Mouse (Mus musculus) CH12.LX (cell line): Measurements from ENCODE around the gene Vsig10. TPM values are rescaled to one million over a fixed set of nuclear protein-coding genes. Genes with fewer than 3 reads are reported as not detected.

ENCODE experiments used
- DNase-seq: peaks from one replicate; pipeline ENCODE4 v3.0.0-alpha.2; 2013; ENCODE audit errors: extremely low read depth
- H3K27ac ChIP-seq: 2 replicates; pipeline ENCODE4 v1.5.1; 2012; ENCODE audit warnings: low read depth, mild to moderate bottlenecking, control low read depth, moderate library complexity; ENCODE audit not compliant: insufficient read depth
- H3K27me3 ChIP-seq: replicated peaks from 2 replicates; pipeline ENCODE3; 2012; ENCODE audit warnings: inconsistent platforms
- H3K36me3 ChIP-seq, 2 experiments: replicated peaks in 1 of 2; 2 replicates each; pipeline versions ENCODE3 to v1.6.1; 2012; ENCODE audit warnings: inconsistent platforms in 1 of 2, low read length in 1 of 2, mild to moderate bottlenecking in 1 of 2, mixed read lengths in 1 of 2, moderate library complexity in 1 of 2; ENCODE audit not compliant: control insufficient read depth in 1 of 2, insufficient read depth in 1 of 2
- H3K4me1 ChIP-seq, 2 experiments: 2 replicates each; pipeline ENCODE4 v1.6.1; 2012; ENCODE audit warnings: inconsistent platforms in 1 of 2, moderate library complexity in 1 of 2; ENCODE audit not compliant: insufficient read depth in 2 of 2, control insufficient read depth in 1 of 2
- H3K4me2 ChIP-seq: 2 replicates; pipeline ENCODE4 v1.6.1; 2012; ENCODE audit warnings: low read depth, mild to moderate bottlenecking, control low read depth; ENCODE audit not compliant: poor library complexity, insufficient read depth, severe bottlenecking
- H3K4me3 ChIP-seq, 3 experiments: fragments of 150-350 bp in 1 of 3; sonication (generic) in 1 of 3; replicated peaks in 1 of 3; 2 replicates each; pipeline versions ENCODE3 to v1.5.1; 2011 to 2012; ENCODE audit warnings: low read depth in 2 of 3, low read length in 2 of 3, mild to moderate bottlenecking in 2 of 3, moderate library complexity in 2 of 3, control low read depth in 1 of 3, improper control_type of control experiment in 1 of 3, inconsistent platforms in 1 of 3, mixed read lengths in 1 of 3; ENCODE audit not compliant: poor library complexity in 1 of 3
- H3K79me2 ChIP-seq: replicated peaks from 2 replicates; pipeline ENCODE4 v1.6.1; 2012; ENCODE audit warnings: mild to moderate bottlenecking, moderate library complexity; ENCODE audit not compliant: control insufficient read depth, poor library complexity, insufficient read depth, severe bottlenecking; ENCODE audit errors: extremely low read depth
- H3K9ac ChIP-seq: 2 replicates; pipeline ENCODE4 v1.6.1; 2012; ENCODE audit warnings: low read depth, mild to moderate bottlenecking, control low read depth, moderate library complexity; ENCODE audit not compliant: insufficient read depth
- H3K9me3 ChIP-seq: replicated peaks from 2 replicates; pipeline ENCODE3; 2012; ENCODE audit warnings: low read length, inconsistent platforms, mixed read lengths
- CHD1 ChIP-seq: IDR thresholded peaks from 2 replicates; pipeline ENCODE4 v1.6.1; 2012; ENCODE audit warnings: low read depth, low read length, improper control_type of control experiment, inconsistent platforms
- E2F4 ChIP-seq: IDR thresholded peaks from 2 replicates; pipeline ENCODE4 v1.6.1; 2011; ENCODE audit warnings: low read depth, low read length, improper control_type of control experiment; ENCODE audit not compliant: insufficient replicate concordance
- ELF1 ChIP-seq: IDR thresholded peaks from 2 replicates; pipeline ENCODE4 v1.6.1; 2014; ENCODE audit warnings: low read depth, mild to moderate bottlenecking, inconsistent platforms, low read length, improper control_type of control experiment
- EP300 ChIP-seq: IDR thresholded peaks from 2 replicates; pipeline ENCODE4 v1.6.1; 2011; ENCODE audit warnings: low read length, improper control_type of control experiment
- ETS1 ChIP-seq: conservative IDR thresholded peaks from 2 replicates; pipeline ENCODE4 v1.6.1; 2012; ENCODE audit warnings: low read depth, mild to moderate bottlenecking, inconsistent platforms, low read length, improper control_type of control experiment, moderate library complexity
- GABPA ChIP-seq: IDR thresholded peaks from 2 replicates; pipeline ENCODE4 v1.6.1; 2012; ENCODE audit warnings: low read depth, low read length, improper control_type of control experiment, inconsistent platforms; ENCODE audit not compliant: insufficient replicate concordance
- NELFE ChIP-seq: IDR thresholded peaks from 2 replicates; pipeline ENCODE4 v1.6.1; 2011; ENCODE audit warnings: low read depth, low read length, improper control_type of control experiment
- POLR2A ChIP-seq: IDR thresholded peaks from 2 replicates; pipeline ENCODE4 v1.6.1; 2011; ENCODE audit warnings: low read depth, mild to moderate bottlenecking, improper control_type of control experiment, low read length
- RAD21 ChIP-seq: IDR thresholded peaks from 2 replicates; pipeline ENCODE4 v1.6.1; 2011; ENCODE audit warnings: low read depth, mild to moderate bottlenecking, low read length, improper control_type of control experiment, moderate library complexity
- SIN3A ChIP-seq: IDR thresholded peaks from 2 replicates; pipeline ENCODE4 v1.6.1; 2012; ENCODE audit warnings: low read length, improper control_type of control experiment, inconsistent platforms
- SMC3 ChIP-seq: IDR thresholded peaks from 2 replicates; pipeline ENCODE4 v1.6.1; 2011; ENCODE audit warnings: low read depth, low read length, improper control_type of control experiment
- USF1 ChIP-seq: IDR thresholded peaks from 2 replicates; pipeline ENCODE4 v1.6.1; 2014; ENCODE audit warnings: low read depth, mild to moderate bottlenecking, inconsistent platforms, low read length, improper control_type of control experiment
- ZMIZ1 ChIP-seq: IDR thresholded peaks from 2 replicates; pipeline ENCODE4 v1.6.1; 2012; ENCODE audit warnings: low read depth, mild to moderate bottlenecking, inconsistent platforms, low read length, improper control_type of control experiment
- dilution Hi-C: fragments of 300-500 bp; cut with MboI; formaldehyde crosslinking; loops from 2 replicates; pipeline ENCODE4 v1.14.3; 2020; ENCODE audit warnings: low sequenced_read_pairs; ENCODE audit not compliant: extremely low pct_unique_long_range_greater_than_20kb, extremely low pct_ligation_motif_present
- in situ Hi-C: fragments of 300-500 bp; cut with MboI; formaldehyde crosslinking; loops from 3 replicates; pipeline ENCODE4 v1.14.3; 2019; ENCODE audit warnings: low sequenced_read_pairs, low pct_ligation_motif_present, low pct_unique_long_range_greater_than_20kb, mixed read lengths
- polyA plus RNA-seq: library from polyadenylated mRNA; unstranded; fragments of >175 nt; gene quantifications from 2 replicates; pipeline ENCODE4 v1.2.1, GENCODE M21; 2012; ENCODE audit warnings: low read depth; ENCODE audit not compliant: insufficient read length
- total RNA-seq, 2 experiments: library from RNA; depleted of rRNA; stranded (reverse); fragments of 300-350 nt in 1 of 2; fragments of >200 nt in 1 of 2; gene quantifications; 2 replicates each; pipeline ENCODE4 v1.2.3; 2012 to 2014

Vsig10 gene
- total and polyA plus RNA-seq, 3 experiments = 2.1 to 4.7 (median 3.9) TPM

DNA sequence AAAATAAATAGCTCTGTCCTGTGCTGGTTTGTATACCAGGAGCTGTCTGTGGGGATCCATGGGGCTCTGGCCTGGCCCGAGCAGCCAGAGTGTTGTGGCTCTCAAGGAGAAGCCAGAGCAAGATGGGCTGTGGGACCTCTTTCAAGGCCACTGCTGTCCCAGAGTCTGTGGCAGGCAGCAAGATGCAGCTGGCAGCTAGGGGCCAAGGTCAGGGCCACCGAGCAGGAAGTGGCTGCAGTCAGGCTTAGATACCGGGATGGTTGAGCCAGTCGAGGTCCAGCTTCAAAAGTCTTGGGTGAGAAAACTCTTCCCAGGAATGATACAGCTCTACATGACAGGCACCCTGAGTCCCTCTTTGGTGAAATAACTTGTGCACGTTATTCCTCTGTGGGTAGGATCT lies 28.1 kb downstream of the Vsig10 start:
- dilution Hi-C loops = no loop called here

DNA sequence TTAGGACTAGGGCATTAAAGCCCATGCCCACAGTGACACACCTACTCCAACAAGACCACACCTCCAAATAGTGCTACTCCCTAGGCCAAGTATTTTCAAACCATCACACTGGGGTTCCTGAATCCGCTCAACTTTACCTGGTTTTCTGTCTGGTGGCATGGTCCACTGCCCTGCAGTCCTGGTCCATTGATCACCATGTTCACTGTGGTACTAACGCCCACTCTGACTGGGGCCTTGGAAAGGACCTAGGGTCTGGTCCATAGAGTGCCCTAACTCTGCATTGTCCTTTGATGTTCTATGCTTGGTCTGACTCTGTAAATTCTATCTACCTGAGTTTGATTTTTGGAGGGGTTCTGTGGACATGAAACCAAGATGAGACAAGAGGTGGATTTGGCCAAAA lies 29.0 kb downstream of the Vsig10 start:
- H3K27me3 ChIP-seq = no peaks in the 10 kb centered on the region
- H3K36me3 ChIP-seq = peaks cover 5 to 7% of the 10 kb centered on the region in 2 experiments
- no peak overlapping the region for H3K9ac ChIP-seq
- H3K4me3 ChIP-seq = no peak overlapping the region
- H3K4me1 ChIP-seq = peaks cover 0 to 18% of the 10 kb centered on the region in 2 experiments; a peak in 3 of 4 replicates
- no peaks in the 10 kb centered on the region for H3K79me2 ChIP-seq
- dilution Hi-C loops = no loop called here
- no peak overlapping the region for H3K4me2 ChIP-seq
- no peak for DNase-seq
- in situ Hi-C loops = no loop called here
- TF ChIP-seq ZMIZ1 = no peak
- H3K27ac ChIP-seq = no peak overlapping the region
- no peaks in the 10 kb centered on the region for H3K9me3 ChIP-seq

More for the DNA sequence above, 28.1 kb downstream of the Vsig10 start:
- no peaks in the 10 kb centered on the region for H3K27me3 ChIP-seq
- H3K79me2 ChIP-seq = no peaks in the 10 kb centered on the region
- no peak overlapping the region for H3K9ac ChIP-seq
- H3K27ac ChIP-seq = no peak overlapping the region
- H3K36me3 ChIP-seq = peaks cover 2 to 5% of the 10 kb centered on the region in 2 experiments
- no peak overlapping the region for H3K4me2 ChIP-seq
- H3K9me3 ChIP-seq = no peaks in the 10 kb centered on the region
- peaks cover 0 to 18% of the 10 kb centered on the region in 2 experiments; a peak in 3 of 4 replicates for H3K4me1 ChIP-seq
- in situ Hi-C loops = no loop called here
- TF ChIP-seq NELFE (no peak), ELF1 (no peak), ZMIZ1 (no peak), GABPA (no peak), USF1 (no peak), EP300 (no peak), ETS1 (no peak), RAD21 (no peak)
- DNase-seq = no peak
- no peak overlapping the region for H3K4me3 ChIP-seq

DNA sequence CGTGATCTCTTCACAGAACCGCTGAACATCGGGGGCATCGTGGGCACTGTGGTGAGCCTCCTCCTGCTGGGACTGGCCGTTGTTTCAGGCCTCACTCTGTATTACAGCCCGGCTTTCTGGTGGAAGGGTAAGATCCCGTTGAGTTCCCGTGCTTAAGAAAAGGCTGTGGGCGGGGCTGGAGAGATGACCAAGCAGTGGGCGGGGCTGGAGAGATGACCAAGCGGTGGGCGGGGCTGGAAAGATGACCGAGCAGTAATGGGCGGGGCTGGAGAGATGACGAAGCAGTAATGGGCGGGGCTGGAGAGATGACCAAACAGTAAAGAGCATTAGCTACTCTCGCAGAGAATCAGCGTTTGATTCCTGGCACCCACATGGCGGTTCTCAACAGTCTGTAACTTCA lies 29.4 kb downstream of the Vsig10 start:
- no peak for TF ChIP-seq SIN3A
- TF ChIP-seq SMC3 = no peak
- TF ChIP-seq E2F4 = no peak
- no peak for TF ChIP-seq POLR2A
- TF ChIP-seq CHD1 = no peak
- Histone ChIP-seq H3K79me2 (no peaks in the 10 kb centered on the region), H3K9me3 (no peaks in the 10 kb centered on the region), H3K36me3 (peaks cover 5 to 7% of the 10 kb centered on the region in 2 experiments), H3K27me3 (no peaks in the 10 kb centered on the region), H3K9ac (no peak overlapping the region), H3K4me3 (no peak overlapping the region), H3K4me1 (peaks cover 0 to 22% of the 10 kb centered on the region in 2 experiments; a peak in 3 of 4 replicates), H3K27ac (no peak overlapping the region), H3K4me2 (no peak overlapping the region)
- no peak for DNase-seq
- in situ Hi-C loops = no loop called here
- dilution Hi-C loops = no loop called here
